Mouse (Mus musculus) right cerebral cortex, adult 18-20 months (tissue): ENCODE results near the gene Mrpl14.
A peak's percentile ranks its signal among the peaks of the same experiment; 100 is the strongest.

ENCODE experiments used
- DNase-seq: peaks from one replicate; pipeline ENCODE4 v3.0.0; 2022; ENCODE audit warnings: mixed read lengths

The Mrpl14 gene

DNA sequence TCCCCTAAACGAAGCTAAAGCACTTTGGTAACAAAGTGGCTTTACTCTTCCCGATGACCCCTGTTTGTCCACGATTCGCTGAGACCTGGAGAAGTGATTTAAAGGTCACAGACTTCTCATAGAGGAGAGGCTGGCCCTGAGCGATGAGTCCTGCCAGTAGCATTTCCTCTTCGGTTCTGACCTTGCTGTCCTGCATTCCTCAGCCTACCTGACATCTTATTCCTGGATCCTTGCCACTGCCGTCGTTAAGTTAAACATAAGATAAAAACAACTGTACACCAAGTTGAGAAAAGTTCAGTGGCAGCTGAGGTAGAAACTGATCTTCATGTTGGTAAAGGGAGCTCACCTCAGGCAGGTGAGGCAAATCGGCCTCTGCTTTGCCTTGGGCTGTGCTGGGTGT is 3.0 kb downstream of the Mrpl14 start:
- DNase-seq = no peak

DNA sequence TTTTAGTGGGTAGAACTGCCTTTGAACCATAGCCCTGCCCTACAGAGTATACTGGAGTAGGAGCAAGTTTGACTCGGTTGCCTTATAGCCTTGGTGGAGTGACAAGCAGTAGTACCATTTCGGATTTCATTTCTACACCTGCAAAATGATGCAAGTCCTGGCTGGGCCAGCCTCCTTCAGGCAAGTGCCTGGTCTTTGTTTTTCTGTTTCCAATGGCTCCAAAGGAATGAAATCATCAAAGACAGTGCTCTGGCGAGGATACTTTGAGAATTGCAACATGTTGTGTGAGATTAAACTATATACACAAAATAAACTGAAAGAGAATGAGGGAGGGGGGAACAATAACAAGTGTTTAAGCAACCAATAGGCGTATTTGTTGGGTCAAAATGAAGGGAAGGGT is 3.9 kb downstream of the Mrpl14 start:
- no peak for DNase-seq

DNA sequence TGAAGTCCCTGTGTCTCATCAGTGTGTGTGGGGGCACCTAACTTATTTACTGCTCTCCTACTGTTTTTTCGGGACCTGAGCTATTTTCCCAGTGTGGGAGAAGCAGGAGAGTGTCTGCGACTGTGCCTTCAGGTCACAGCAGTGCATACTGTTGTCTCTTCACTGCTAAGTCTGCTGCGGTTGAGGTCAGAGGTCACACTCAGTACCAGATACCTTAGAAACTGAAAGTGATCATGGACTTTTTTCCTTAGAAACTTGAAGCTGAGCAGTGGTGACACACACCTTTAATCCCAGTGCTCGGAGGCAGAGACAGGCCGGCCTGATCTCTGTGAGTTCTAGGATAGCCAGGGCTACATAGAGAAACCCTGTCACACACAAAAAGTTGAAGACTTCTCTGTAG is 6.0 kb downstream of the Mrpl14 start:
- DNase-seq = no peak

DNA sequence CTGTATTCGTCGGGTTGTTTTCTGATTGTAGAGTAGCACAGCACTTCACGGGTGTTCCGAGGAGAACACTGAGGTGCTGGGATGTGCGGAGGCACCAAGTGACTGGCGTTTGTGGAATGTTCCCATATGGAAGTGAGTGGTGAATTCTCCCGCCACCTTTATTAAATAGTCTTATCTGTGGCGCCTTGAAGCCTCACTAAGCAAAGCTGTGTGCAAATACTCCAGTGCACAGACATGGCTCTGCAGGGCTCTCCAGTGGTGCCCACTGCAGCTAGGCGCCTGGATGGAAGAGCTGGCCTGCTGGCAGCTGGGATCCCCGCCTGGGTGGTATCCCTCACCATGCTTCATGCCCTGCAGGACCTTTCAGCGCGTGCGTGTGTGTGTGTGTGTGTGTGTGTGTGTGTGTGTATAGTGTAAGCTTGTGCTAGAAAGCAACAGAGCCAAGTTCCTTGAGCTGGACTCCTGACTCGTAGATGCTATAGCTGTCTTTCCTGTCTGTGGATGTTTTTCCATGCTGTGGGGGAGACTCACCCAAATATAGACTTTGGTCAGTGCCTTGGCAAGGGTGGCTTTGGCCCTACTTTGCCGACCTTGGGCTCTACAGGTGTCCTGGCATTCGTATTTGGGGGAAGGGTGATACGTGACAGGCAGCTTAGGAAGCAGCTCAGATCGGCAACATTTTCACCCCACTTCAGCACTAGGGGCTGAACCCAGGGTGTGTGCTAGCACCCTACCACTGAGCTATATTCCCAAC is 7.9 kb downstream of the Mrpl14 start:
- DNase-seq = no peak

DNA sequence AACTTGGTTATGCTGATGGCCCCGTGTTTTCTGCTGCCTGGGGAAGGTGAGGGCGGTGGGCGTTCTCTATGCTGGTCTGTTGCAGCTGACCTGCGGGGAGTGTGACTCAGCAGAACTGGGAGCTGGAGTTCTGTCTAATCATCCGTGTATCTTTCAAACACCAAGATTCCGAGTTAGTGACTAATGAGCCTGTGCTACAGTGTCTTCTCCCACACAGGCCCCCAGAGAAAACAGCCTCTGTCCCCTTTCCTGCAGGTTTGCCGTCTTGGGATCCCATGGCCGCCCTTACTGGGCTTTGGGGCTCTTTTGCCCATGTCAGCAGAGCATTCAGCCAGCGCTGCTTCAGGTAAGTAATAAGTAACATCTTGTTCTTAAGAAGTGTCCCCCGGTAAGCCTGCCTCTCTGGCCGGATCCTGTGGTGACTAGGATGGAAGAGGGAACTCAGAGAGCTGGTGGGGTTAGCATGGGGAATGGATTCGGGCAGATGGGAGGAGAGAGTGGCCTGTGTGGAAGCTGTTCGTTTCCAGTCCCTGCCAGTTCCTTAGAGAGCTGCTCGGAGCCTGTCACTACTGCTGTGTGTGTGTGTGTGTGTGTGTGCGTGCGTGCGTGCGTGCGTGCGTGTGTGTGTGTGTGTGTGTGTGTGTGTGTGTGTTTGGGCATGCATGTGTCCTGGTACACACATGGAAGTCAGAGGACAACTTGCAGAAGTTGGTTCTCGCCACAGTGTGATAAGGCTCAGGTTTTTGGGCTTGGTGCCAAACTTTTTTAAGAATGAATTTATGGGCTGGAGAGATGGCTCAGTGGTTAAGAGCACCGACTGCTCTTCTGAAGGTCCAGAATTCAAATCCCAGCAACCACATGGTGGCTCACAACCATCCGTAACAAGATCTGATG is 9.4 kb downstream of the Mrpl14 start:
- DNase-seq = no peak

DNA sequence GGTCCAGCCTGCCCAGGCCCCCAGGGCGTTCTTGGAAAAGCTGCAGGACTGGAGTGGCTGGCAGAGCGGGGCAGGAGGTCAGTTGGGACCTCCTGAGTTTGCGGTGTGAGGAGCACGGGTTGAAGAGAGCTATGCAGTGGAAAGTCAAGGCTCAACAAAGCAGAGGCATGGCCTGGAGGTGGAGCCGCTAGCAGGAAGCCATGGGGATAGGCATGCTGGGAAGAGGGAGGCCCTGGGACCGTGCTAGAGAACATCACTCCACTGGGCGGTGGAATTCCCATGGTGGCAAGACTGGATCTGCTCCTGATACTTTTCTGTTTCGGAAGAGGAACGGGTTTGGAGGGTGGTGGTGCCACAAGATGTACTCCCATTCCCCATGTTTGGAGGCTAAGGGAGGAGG is 10.9 kb downstream of the Mrpl14 start:
- DNase-seq = no peak

DNA sequence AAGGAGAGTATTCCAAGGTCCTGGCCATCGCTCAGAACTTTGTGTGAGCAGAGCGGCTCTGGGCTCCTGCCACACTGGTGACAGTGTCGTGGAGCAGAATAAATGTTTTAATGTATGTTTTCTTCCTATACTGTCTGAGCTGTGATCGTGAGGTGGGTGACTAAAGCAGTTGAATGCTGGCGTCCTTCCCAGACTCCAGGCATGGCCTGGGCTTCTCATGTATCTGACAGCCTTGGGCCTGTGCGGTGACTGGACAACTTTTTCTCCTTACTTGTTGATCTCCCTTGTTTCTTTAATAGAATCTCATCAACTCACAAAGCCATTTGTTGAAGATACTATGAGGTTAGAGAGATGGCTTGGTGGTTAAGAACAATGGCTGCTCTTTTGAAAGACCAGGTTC is 12.2 kb downstream of the Mrpl14 start:
- no peak for DNase-seq

DNA sequence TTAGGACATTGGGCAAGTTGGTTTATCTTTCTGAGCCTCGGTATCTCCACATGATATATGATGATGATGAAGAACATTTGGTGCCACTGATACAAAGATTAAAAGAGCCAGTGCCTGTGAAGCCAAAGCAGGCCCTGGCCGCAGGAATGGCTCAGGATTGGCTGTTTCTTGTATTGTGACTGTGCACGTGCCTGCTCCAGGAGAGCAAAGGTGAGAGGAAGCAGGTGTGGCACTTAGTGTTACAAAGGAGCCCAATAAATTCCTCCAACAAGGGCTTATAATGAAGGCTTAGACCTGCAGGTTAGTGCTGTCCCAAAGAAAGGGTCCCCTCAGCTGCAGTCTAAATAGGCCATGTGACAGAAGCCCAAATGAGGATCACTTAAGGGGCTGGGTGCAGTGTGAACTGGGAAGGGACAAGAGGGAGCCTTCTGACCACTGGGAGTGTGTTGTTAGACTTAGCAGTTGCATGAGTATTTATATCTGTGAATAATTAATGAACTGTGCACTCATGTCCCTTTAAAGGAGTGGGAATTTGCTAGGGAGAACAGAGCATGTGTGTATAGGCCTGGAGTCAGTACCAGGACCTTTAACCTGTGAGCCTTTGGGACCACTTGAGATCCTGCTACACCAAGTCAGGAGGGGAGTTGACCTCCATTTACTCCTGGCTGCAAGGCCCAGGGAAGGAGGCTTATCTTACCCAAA is 13.1 kb downstream of the Mrpl14 start:
- DNase-seq = no peak

DNA sequence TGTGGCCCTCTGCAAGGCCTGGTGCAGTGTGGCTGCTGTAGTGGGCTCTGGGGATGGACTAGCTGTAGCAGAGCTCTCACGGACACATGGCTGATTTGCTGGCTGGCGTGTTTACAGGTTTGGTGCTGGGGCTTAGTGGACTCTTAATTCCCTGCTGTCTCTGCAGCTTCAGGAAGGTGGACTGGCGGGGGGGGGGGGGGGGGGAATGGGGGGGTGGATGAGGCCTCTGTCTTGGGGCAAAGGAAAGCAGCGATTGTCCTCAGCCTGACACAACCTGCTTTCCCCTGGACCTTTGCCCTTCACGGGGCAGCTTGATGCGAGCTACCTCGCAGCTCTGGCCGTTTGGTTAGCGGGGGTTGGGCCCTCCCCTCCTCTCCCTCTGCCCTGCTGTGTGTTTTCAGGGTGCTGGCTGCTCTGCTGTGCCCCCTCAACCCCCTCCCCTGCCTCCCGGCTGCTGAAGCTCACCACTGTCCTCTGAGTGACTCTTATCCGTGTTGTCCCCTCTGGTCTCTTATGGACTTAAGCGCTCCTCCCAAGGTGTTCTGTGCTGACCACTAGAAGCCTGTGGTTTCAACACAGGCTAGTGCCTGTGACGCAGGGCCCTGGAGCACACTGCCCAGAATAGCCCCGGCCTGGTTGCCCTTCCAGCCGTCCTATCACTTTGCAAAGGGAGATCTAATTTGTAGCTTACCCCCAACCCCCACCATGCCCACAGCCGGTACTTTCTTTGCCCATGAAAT is 14.5 kb downstream of the Mrpl14 start:
- DNase-seq = no peak

DNA sequence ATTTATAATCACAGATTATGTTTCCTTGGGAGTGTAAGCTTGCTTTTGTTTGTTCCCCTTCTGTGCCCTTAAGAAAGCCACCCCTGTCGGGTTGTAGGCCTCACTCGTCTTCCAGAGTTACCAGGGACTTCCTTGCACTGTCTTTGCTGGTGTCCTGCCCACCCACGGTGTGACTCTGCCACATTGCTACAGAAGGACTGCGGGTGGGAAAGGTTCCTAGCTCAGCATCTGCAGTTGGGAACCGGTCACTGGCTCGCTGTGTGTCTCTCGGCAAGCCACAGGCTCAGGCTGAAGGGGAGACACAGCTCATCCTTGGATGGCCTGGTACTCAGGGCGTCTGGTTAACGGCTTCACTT is 15.1 kb downstream of the Mrpl14 start:
- DNase-seq = no peak

DNA sequence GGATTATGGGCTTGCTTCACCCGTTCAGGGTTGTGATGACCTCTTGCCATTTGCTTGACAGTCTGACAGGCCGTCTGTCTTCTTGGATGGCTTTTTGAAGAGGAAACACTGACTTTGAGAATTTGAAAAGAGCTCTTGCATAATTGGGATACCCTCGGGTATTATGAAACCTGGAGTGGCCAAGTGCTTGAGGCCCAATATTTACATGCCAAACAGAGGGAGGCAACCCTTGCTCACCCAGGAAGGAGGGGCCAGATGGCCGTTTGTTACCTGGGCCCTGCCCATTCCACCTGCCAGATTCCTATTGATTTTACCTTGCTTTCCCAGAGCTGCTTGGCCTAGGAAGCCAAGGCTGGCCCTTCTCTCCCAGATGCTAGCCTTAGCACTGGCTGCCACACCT is 16.1 kb downstream of the Mrpl14 start:
- no peak for DNase-seq

DNA sequence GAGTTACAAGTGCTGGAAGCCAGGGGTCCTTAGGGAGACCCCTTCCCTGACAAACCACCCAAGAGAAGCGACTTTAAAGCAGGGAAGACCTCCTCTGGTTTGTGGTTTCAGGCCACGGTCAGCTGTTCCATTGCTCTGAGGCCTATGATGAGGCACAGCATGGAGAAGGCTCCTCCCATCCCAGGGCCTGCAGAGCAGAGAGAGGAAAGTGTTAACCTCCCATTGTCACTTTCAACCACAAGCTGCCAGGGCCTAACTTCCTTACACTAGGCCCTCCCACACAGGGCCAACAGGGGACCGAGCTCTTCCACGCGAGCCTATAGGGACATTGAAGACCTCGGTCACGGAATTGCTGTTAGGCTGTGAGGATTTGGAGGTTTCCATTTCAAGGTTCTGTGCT is 17.1 kb downstream of the Mrpl14 start:
- no peak for DNase-seq

DNA sequence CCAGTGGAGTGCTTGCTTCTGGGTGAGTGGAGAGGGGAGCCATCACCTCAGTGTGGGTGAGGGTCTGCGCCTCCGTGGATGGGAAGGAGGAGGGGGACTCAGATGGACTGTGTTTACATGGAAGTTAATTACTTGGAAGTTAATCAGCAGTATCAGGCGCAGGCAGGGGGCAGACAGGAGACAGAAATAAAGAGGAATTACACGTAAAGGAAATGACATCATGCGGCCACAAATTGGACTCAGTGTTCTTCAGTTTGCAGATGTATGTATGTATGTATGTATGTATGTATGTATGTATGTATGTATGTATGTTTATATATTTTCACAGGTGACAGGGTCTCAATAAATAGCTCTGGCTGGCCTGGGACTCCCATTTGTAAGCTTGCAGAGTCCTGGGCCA is 20.7 kb downstream of the Mrpl14 start:
- no peak for DNase-seq

DNA sequence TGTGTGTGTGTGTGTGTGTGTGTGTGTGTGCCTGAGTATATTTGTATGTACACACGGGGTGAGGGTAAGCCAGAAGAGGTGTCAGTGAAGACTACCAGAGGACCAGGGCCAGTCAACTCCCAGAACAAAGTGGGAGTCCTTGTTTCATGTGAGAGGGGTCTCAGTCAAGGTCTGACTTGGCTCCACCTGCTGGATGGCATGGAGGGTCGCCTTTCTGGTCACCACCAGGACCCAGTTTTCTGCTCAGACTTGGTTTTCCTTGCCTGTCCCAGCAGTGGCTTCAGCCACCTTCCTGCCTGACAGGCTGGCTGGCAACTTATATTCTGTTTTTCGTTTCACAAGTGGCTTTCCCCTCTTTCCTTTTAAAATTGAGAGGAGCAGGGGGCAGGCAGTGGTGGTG is 21.3 kb downstream of the Mrpl14 start:
- DNase-seq = no peak

DNA sequence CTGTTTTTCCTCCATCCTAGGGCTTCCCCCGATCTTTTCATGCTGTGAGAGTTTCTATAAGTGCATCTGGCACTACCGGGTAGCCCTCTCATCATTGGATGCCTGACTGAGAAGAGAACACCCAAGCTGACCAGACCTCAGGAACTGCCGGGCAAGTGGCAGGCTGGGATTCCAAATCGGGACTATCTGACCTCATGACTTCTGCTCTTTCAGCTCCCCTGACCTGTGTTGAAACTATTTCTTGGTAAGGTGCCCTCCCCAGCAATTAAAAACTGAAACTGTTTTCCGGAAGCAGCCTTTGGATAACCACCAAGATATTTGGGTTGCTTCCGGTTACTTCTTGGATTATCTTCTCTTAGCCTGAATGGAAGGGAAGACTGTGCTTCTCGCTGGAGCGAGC is 22.1 kb downstream of the Mrpl14 start:
- DNase-seq = no peak

DNA sequence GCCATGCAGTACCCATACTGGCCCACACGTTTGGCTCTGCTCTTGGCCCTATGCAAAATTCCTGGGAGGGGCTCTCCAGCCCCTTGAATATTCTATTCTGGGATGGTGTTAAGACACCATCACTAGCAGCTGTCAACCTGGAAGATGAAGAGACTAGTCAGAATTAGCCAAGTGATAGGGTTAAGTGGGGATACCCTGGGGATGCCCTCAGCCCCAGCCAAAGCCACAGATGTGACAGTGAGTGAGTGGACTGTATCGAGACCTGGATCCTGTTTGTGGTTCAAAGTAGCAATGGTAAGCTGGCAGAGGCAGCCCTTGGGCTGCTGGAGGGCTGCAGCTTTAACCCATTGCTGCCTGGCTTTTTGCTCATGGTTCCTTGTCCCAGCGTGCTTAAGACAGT is 23.7 kb downstream of the Mrpl14 start:
- DNase-seq = no peak

DNA sequence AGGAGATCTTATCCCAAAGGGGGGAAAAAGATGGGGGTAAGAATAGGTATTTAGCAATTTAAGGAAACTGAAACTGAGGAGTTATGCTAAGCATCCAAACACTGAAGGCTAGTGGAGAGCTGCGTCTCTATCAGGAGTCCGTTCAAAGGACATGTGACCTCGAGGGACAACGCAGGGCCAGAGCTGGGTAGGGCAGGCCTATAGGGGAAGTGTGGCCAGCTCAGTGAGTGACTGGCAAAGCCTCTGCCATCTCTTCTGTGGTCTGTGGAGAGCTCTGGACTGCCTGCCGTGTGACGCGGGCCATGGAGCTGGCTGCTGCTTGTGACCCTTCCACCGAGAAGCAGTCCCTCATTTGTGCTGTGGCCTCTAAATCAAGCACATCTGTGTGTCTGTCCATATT is 24.3 kb downstream of the Mrpl14 start:
- DNase-seq = no peak

DNA sequence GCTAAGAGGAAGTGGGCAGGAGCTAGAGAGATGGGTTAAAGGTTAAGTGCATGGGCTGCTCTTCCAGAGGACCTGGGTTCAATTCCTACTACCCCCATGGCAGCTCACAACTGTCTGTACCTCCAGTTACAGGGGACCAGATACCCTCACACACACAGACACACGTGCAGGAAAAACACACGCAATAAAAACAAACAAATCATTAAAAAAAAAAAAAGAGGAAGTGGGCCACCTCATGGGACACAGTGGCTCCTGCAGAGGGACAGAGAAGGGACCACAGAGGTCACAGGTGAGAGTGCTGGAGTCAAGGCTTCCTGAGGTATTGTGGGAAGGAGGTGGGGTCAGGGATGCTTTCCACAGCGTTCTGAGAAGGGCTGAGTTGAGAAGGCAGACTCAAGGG is 25.4 kb downstream of the Mrpl14 start:
- no peak for DNase-seq

DNA sequence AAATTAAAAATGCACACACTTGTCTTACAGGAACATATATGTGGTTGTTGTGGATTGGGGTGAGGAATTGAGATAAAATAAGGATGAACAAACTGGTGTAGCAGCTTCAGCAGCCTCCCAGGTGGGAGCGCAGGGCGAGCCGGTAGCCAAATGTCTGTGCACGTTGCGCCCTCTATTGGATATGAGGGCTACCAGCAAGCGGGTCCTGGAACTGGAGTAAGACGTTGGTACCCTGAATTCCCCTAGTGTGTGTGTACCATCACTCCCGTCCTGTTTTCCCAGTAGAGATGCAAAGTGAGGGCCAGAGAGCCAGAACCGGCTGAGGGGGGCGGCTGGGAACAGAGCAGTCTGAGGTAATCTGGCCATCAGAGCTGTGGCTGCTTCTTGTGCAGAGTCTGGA is 32.2 kb downstream of the Mrpl14 start:
- peak; percentile 78 for DNase-seq

DNA sequence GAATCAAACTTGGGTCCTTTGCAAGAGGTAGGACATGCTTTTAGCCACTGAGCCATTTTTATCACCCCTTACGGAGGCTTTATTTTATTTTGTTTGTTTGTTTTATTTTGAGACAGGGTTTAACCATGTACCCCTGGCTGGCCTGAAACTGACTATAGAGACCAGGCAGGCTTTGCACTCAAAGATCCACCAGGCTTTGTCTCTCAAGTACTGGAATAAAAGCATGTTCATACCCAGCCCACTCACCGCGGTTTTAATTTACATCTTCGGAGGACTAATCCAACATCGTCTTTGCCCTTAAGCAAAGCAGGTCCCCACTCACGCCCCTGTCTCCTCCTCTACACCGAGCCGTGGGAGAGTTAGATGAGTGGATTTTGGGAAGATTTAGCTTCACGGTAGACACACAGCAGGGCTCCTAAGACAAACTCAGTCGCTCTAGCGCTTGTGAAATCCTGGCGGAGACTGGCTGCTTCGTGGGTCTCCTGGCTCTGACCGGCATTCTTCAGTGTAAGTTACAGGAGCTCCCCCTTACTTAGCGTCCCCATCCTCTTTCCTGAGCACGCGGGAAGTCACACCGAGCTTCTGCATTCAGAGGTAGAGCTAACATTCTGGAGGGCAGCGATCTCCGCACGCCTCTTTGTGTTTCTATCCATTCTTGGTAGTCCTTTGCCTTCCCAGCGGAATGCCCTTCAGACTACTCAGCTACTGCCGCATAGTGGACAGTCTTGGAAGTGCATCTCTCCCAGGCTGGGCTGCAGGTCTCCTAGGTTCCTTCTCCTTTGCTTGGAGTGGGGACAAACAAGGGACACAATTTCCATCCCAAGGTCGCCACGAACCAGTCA is 37.8 kb downstream of the Mrpl14 start:
- DNase-seq = peak; percentile 81

DNA sequence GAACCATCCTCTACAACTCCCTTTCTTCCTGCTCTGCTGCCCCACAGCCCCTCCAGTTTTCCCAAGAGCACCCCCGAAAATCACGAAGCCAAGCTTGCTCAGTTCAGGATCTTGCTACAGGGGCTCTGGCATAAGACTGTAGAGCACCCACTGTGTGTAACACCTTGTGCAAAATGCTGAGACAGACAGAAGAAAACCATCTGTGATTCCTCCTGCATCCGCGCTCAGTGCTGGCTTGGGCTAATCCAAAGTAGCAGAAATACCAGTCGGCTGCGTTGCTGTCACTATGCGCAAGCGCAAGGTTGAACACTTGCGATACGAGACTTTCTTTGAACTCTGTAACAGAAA is 38.4 kb downstream of the Mrpl14 start:
- DNase-seq = no peak

DNA sequence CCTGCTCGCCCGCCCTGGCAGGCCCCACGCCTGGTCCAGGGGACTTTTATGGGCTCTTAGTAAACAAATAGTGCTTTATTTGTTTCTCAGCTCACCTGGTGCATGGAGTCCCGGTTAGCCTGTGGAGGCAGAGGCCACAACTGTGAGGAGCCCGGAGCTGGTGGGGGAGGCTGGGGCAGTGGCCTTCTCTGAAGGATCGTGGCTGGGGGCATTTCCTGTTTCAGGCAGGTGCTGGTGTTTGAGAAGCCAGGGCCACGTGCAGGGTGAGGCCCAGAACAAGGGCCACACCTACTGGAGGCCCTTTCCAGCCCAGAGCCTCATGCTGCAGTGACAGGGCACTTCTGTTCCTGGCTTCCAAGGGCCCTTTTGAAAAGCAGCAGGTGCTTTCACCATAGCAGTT is 40.1 kb downstream of the Mrpl14 start:
- no peak for DNase-seq
